Mouse (Mus musculus) yolk sac, embryonic 10.5 days (tissue): ENCODE data around the gene Tsc22d4.
A peak's percentile ranks its signal among the peaks of the same experiment; 100 is the strongest.
"Not testable (repeated sequence)": the region's sequence is repeated elsewhere in the genome, so short reads cannot be mapped to it uniquely, and the experiment has no call there.

Source experiments
- DNase-seq: peaks from one replicate; pipeline ENCODE4 v3.0.0-alpha.2; 2017; ENCODE audit warnings: low spot score

The Tsc22d4 gene

DNA sequence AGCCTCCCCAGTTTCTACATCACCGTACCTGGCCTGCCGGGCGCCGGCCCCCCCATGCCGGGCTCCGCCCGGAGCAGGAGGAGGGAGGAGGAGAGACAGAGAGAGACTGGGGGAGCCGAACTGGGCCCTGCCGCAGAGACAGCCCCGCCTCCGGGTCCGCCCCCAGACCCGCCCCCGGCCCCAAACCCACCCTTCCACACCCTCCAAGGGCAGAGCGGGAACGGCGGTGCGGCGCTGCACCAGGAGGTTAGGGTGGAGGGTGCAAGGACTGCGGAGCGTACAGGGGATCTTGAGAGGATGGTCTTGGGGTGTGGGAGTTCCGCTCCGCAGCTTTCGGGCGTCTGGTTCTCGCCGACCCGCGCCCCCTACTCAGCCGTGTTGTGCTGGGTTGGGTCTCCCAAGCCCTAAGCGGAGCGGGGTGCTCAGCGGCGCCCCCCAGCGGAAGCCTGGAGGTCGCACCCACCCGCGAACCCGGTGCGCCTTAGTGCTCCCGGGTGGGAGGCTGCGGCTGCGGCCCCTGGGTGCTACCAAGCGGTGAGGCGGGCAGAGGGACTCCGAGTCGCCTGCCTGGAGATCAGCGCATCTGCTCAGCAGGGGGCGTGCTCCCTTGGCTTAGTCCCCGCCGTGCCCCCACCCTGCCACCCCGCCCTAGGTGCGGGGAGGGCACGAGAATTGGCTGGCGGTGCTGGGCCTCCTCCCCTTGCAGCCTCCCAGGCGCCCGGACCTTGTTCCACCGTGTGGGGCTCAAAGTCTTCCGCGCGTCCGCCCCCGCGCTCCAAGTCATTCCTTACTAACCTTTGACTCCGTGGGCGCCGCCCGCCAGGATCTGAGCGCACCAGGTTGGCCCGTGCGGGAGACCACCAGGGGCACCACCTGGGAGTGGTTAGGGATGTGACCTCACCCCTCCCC is 4.3 kb upstream of the Tsc22d4 start, which contains the start of gene Nyap1:
Gene Nyap1 (minus strand): TSS at position 585 of the 909 bp plus-strand sequence.
- DNase-seq: peak; percentile 88

DNA sequence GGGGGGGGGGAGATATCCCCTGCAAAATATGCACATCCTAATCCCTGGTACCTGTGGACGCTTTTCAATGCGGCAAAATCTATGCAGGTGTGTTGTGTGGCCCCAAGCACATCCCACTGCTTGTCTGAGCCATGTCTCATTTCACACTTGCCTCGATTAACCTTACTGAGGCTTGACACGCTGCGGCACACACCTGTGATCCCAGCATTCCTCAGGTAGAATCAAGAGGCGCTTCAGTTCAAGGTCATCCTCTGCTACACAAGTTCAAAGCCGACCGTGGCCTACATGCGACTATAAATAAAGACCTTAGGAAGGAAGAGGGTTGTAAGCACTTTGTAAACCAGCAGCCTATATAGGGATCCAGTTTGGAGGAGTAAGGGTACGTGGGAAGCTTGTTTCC is 3.5 kb upstream of the Tsc22d4 start:
- no peak for DNase-seq

DNA sequence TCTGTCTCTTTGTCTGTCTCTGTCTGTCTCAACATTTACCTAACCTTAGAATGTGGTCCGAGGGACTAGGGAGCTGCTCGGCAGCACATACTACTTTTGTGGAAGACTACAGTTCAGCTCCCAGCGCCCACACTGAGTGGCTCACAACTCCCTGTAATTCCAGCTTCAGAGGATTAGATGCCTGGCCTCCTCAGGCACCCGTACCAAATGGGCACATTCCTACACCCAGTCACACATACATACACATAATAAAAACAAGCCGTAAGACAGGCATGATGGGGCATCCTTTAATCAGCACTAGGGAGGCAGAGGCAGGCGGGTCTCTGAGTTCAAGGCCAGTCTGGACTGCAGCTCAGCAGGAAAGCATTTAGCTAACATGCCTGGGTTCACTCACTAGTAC is 2.7 kb upstream of the Tsc22d4 start:
- no peak for DNase-seq

DNA sequence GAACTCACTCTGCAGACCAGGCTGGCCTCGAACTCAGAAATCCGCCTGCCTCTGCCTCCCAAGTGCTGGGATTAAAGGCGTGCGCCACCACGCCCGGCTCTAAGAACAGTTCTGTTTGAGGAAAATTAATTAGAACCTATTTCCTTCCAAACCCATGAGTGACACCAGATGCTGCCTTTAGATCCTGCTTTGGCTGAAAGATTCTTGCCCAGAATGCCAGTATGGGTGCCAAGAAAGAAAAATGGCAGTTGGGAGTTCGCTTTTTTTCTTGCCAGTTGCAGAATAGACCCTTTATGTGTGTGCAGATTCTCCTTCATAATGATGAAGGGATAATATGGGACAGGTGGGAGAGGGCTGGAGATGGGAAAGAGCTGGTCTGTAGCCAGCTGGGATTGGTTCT is 1.3 kb upstream of the Tsc22d4 start:
- DNase-seq: no peak

DNA sequence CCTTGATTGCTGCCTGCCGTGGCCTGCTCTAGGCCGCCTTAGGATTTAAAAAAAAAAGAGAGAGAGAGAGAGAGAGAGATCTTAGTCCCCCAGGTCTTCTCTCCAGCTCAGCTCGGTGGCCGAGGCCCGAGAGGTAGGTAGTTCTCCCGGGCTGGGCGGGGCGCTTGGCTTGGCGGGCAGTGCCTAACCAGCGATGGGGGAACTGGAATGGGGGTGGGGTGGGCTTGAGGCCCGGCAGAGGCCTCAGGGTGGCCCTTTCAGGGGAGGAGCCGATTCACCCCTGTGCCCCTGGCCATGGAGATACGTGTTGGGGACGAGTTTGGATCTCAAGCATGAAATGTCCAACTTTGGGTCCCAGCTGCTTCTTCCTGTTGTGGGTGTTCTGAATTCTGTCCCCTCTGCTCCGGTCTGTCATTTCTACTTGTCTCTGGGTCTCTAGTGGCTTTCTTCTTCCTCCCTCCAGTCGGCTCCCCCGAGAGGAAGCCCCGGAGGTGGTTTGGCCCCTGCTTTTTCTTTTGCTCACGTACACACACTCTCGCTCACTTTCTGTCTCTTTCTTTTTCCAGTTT is 836 bp downstream of the Tsc22d4 start:
- peak; percentile 79 for DNase-seq

DNA sequence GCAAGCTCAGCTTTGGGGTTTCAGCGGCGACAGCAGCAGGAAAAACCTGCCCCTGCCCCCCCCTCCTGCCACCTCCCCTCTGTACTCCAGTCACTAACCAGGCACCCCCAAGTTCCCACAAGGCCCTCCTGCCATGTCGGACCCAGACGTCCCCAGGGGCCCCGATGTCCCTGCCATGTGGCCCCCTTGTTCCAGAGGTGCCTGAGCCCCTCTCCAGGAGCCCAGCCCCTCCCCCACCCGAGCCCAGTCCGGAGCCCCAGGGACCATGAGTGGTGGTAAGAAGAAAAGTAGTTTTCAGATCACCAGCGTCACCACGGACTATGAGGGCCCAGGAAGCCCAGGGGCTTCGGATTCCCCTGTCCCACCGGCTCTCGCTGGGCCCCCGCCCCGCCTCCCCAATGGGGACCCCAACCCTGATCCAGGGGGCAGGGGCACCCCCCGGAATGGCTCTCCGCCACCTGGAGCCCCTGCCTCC is 1.4 kb downstream of the Tsc22d4 start:
- peak; percentile 21 for DNase-seq

DNA sequence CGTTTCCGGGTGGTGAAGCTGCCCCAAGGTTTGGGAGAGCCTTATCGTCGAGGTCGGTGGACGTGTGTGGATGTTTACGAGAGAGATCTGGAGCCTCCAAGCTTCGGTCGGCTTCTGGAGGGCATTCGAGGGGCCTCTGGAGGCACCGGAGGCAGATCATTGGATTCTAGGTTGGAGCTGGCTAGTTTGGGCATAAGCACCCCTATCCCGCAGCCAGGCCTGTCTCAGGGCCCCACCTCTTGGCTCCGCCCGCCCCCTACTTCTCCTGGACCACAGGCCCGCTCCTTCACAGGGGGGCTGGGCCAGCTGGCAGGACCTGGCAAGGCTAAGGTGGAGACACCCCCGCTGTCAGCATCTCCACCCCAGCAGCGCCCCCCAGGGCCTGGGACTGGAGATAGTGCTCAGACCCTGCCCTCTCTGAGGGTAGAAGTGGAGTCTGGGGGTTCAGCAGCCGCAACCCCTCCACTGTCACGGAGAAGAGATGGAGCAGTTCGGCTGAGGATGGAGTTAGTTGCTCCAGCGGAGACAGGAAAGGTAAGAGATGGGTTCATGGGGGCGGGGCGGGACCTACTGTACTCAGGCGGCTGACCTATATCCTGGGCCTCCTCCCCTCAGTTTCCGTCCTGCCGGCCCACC is 1.9 kb downstream of the Tsc22d4 start:
- peak; percentile 27 for DNase-seq

DNA sequence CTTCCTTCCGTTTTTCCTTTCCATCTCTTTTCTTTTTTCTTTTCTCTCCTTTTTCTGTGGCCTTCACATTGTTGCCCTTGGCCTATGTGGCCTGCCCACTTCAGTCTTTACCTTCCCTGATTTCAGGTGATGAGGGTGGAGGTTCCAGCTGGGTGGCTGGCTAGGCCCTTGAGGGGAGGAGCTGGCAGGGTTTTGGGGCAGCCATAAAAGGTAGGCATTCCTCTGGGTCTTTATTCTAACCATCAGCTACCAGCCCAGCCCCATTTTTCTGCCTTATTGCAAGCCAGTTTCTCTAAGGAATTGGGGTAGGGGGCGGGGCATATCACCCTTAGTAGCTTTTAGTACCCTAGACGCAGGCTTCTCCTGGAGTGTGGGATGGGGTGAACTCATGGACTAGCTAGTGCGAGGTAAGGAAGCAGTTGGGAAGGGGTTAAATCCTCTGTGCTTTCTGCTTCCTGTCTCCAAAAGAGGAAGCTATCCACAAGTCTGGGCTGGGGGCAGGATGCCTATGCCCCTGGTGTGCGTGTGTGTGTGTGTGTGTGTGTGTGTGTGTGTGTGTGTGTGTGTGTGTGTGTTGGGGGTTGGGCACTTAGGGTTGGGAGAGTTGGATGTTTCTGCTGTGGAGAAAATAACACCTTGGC is 2.7 kb downstream of the Tsc22d4 start:
- no peak for DNase-seq

DNA sequence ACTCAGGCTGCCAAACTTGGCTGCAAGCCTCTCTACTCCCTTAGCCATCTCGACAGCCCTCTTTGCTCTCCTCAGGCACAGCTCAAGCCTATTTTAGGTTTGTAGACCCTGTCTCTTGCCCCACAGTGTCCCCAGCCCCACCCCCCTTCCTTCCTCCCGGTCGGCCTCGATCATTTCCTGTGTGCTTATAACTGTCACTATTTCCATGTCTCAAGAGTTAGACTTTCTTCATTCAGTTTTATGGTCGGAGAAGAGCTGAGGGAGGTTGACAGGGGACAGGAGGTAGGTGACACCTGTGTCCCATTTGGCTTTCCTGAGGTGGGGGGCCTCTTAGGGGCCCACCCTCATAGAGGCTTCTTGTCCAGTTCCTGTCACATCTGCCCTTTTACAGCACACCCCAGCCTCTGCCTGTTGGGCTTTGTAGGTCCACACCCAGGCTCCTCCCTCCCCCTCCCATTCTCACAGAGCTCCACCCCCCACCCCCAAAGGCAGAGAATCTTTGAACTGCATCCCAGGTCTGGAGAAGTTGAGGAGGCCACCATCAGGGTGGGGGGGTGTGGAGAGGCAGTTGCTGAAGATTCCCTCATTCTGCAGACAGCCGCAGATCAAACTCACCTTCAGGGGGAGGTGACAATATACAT is 3.8 kb downstream of the Tsc22d4 start:
- no peak for DNase-seq

DNA sequence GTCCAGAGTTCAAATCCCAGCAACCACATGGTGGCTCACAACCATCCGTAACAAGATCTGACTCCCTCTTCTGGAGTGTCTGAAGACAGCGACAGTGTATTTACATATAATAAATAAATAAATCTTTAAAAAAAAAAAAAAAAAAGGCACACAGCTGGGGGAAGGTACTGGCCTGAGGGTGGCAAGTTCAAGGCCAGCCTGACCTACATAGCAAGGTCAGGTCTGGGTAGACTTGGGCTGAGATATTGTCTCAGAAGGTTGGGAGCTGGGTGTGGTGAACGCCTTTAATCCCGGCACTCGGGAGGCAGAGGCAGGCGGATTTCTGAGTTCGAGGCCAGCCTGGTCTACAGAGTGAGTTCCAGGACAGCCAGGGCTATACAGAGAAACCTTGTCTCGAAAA is 4.7 kb downstream of the Tsc22d4 start:
- not testable (repeated sequence) for DNase-seq

DNA sequence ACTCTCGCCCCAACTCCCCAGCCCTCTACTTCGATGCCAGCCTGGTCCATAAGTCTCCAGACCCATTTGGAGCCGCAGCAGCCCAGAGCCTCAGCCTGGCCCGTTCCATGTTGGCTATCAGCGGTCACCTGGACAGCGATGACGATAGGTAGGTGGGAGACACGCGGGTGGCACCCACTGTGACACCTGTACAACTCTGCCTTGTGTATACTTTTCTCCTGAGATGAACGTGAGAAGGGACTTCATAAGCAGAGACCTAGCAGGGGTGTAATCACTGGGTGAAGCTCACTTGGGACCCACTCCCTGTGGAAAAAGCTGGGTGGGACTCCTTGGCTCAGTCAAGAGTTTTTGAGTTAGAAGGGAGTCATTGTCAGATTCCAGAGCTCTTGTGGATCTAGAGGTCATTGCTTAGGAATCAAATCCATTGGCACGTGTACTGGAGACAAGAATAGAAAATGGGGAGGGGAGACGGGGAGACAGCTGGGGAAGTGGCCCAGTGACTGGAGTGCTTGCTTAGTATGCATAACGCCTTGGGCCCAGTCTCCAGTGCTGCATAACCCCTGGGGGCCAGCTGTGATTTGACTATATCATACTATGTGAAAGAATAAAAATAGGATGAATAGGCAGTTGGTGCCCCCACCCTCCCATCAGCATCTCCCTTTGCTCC is 5.8 kb downstream of the Tsc22d4 start:
- no peak for DNase-seq

DNA sequence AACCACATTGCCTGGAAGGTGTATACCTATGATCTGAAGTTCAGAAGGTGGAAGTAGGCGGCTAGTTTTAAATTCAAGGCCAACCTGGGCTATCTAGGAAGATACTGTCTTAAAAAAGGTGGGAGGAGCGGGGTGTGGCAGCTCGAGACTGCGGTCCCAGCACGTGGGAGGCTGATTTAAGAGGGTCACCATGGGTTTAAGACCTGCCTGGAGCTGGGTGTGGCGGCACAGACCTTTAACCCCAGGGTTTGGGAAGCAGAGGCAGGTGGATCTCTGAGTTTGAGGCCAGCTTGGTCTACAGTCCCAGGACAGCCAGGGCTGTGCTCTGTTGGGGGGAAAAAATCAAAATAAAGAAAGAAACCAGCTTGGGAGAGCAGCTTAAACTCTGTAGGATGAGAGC is 6.5 kb downstream of the Tsc22d4 start:
- no peak for DNase-seq

DNA sequence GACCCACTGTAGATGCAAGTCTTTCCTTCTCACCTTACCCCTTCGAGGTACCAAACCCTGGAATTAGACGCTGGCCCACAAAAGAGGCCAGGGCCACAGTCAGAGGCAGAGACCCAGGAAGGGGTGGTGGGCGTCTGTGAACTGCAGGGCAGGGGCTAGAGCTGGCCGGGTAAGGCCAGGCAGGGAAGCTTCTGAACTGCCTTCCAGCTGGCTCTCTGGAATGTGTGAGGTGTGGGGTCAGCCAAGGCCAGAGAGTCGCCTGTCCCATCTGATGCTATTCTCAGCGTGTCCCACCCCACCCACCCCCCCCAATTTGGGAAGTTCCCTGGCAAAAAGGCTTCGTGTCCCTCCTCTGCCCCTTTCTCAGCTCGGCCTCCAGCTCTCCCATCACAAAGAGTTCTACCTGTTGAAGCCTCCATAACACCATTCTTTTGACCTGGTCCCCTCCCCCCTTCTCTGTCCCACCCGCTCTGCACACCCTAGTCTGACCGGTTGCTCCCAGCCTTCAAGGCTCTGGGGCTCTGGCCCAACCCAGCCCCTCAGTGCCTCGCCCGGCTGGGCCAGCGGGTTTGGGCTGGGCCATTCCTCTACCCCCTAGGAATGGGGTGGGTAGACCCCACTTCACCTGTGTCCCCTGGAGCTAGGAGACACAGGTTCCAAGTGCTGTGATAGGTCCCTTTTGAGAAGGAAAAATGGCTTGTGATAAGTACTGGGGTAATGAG is 7.7 kb downstream of the Tsc22d4 start:
- no peak for DNase-seq

DNA sequence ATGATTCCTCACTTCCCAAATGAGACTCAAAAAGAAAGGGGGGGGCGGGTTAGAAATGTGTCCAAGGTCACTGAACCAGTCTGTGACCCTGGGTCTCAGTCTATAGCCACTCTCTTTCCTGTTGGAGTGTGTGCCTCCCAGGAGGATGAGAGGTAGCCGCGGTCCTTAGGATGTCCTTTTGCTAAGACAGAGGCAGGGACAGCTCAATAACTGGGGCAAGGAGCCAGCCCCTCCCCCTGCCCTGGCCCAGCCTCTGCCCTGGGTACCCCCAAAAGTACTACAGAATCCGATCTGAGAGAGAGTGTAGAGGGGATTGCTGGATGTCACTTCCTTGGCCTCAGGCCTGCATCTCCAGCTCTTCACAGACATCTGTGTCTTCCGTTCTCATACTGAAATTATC is 9.9 kb downstream of the Tsc22d4 start:
- no peak for DNase-seq

DNA sequence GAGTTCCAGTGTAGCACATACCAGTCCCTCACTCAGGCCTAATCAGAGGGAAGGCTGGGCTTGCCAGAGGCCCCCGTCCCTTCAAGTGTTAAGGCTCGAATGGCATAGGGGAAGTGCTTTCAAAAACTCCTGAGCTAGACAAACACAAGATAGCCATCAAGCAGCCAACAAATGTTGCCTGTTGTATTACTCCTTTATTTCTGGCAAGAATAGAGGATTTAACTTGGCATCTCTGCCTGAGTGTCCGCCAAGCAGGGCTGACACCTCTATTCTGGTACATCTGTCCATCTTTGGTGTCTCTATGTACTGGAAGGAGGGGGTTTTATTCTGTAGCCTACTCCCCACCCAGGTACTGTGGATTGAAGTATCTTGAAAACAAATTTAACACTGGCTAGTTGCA is 10.6 kb downstream of the Tsc22d4 start:
- DNase-seq: no peak

DNA sequence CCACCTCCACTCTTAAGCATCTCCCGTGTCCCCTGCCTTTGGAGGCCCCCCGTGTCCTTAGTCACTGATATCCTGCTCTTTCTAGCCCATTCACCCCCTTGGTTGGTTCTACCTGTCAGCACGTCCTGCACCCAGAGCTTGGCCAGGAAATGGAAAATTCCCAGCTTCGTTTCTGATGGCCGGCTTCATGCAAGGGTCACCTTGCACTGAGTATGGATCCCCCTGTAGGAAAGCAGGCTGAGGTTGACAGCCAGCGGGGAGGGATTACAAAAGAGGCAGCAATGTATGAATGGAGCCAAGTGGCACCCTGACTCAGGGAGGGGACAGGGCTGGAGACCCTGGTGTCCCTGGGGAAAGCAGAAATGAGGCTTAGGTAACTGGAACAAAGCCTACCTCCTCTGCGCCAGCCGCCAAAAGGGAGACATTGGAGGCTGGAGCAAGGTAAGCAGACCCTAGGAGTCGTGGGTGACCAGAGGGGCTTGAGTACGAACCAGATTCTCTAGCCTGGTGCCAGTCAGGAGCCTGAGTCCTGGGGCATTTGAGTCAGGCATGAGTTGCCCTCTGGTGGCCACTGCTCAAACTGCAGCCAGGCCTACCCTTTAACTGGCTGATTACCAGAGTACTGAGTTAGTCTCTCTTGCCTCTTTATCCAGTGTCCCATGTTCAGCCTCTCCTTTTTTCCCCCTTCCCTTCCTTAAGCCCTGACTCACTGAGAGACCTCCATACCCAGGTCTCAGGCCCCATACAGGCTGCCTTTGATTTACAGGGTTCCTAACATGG is 11.5 kb downstream of the Tsc22d4 start:
- peak; percentile 53 for DNase-seq

DNA sequence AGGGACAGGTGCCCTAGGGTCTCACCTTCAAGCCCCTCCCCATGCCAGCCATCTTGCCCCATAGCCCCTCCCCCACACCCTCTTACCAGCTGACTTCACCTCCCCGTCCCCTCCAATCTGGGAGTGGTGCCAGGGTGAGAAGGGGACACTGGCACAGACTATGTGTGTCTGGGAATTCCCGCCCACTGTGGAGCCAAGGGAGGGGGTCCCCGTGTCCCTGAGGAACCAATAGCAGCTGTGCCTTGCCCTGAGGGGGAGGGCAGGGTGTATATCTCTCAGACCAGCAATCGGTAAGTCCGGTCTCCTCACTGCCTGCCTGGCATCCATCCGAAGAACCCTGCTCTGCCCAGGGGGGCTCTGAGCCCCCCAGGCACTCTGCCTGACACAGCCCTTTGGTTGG is 12.4 kb downstream of the Tsc22d4 start:
- DNase-seq: no peak

DNA sequence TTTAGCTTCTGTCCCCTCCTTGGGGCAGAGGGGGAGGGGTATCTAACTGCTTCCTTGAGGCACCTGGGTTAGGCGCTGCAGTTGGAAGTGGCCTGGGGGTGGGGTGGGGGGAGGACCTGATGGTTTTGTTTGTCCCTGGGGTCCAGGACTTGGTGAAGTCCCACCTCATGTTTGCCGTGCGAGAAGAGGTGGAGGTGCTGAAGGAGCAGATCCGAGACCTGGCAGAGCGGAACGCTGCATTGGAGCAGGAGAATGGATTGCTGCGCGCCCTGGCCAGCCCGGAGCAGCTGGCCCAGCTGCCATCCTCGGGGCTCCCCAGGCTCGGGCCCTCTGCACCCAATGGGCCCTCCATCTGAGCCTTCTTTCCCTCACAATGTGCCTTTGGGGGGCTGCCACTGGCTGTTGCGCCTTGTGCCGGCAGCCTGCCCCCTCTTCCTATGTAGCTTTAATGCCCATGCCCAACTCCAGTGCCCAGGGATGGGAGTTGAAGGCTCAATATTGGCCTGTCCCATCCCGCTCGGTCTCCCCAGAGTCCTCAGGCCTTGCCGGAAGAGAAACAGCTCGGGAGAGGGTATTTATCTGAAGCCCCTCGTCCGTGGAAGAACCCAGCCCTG is 13.5 kb downstream of the Tsc22d4 start:
- DNase-seq: no peak

DNA sequence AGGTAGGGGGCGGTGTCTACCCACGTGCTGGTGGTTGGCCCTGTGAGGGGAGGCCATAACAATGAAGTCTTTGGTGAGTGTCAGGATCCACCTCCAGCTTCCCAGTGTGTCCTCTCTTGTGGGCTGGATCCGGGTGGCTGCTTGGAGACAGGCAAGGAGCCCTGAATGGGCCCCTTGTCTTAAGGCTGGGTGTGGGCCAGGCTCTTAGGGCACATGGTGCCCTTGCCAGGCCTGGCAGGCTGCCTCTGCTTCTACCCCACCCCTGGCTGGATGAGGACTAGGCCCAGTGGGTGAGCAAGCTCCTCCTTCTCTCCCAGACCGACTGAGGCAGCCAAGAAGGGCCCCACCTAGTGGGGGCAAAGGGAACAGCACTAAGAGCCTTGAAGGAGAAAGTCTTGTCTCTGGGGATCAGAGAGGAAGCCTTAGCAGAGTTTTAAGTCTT is 14.5 kb downstream of the Tsc22d4 start:
- DNase-seq: peak; percentile 46
